Mouse (Mus musculus) left cerebral cortex, adult 8-10 months (tissue): ENCODE measurements at regions not wholly inside any gene's neighbourhood (a gene's known extent, or its start where the extent isn't known, plus 50 kb on each side); places are given as distances from the start of the nearest gene placed in this dataset.

Experiments
- DNase-seq, 2 experiments: peaks; one replicate each; pipeline ENCODE4 v3.0.0; 2022; ENCODE audit warnings: low spot score in 2 of 2

- DNase-seq, result peak in 1 of 2 experiments; percentile 40
Observed at GRCm38 (mm10) chrX:41161544-41161943, 239.1 kb upstream of the Gria3 start.
